ENCODE assay signal across 8 mouse cellular contexts in the genomic region with DNA sequence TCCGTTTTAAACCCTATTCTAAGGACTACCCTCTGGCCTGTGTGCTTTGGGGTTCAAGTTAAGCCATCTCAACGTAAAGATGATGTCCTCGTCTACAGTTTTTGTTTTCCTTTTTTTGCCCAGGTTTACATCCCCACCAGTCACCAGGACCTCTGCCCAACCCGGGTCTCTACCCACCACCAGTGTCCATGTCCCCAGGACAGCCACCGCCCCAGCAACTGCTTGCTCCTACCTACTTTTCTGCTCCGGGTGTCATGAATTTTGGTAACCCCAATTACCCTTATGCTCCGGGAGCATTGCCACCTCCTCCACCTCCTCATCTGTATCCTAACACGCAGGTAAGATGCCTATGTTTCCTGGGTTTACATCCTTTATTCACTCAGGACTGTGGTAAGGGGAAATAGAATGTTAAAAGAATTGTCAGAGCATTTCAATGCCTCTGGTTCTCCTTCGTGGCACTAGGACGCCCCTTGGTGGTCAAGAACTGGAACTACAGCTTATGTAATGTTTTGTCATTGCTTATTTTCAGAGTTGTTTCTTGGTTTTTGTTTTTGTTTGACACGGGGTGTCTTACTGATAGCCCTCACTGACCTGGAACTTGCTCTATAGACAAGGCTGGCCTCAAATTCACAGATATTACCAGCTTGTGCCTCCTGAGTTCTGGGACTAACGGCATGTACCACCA. TPM values are rescaled to one million over a fixed set of nuclear protein-coding genes. Genes with fewer than 3 reads are reported as not detected.
A peak's percentile ranks its signal among the peaks of the same experiment; 100 is the strongest.
DNase-seq lines count a peak whose midpoint lies in the region; ATAC-seq lines count a peak whose summit lies in the region.

No protein-coding gene starts in this region.

- WGBS in kidney, embryonic 14.5 days, result 71% methylated on average over 12 of the region's 12 CpGs

- H3K4me2 ChIP-seq in kidney, embryonic 14.5 days (replicated peaks; ENCODE audit: low read depth, low read length), result no peak overlapping the region

- H3K4me3 ChIP-seq in kidney, embryonic 14.5 days (ENCODE audit: low read length), result no peak overlapping the region

- peak; percentile 40 for DNase-seq in kidney, adult 9 months
- peak; percentile 70 for DNase-seq in MN1 (ENCODE audit: low spot score)
- peak; percentile 45 to 69 for DNase-seq in cerebellum, postnatal 10 days
- peak; percentile 47 for DNase-seq in lung, postnatal 14 days
- no peak for DNase-seq in ovary, postnatal 10 days (ENCODE audit: low spot score)
- no peak for DNase-seq in ovary, postnatal 14 days (ENCODE audit: low spot score)

- H3K9me3 ChIP-seq in kidney, embryonic 14.5 days (ENCODE audit: control insufficient read depth, low read length), result no peaks in the 10 kb centered on the region

- no peak overlapping the region for H3K9ac ChIP-seq in kidney, embryonic 14.5 days (ENCODE audit: low read depth, low read length)

- peaks cover 92% of the 10 kb centered on the region for H3K36me3 ChIP-seq in kidney, embryonic 14.5 days (ENCODE audit: control insufficient read depth, insufficient read depth, low read length)

- no peak overlapping the region for H3K27ac ChIP-seq in kidney, embryonic 14.5 days (ENCODE audit: low read depth, low read length)

- H3K4me1 ChIP-seq in kidney, embryonic 14.5 days (ENCODE audit: control insufficient read depth, insufficient read depth, low read length), result no peaks in the 10 kb centered on the region

- no peak for ATAC-seq in kidney, embryonic 14.5 days (ENCODE audit: low FRiP score, low TSS enrichment)
- ATAC-seq in frontal cortex, adult (ENCODE audit: low TSS enrichment), result no peak; the same call in 1 of the 2 replicates

- no peaks in the 10 kb centered on the region for H3K27me3 ChIP-seq in kidney, embryonic 14.5 days (ENCODE audit: control insufficient read depth, insufficient read depth, low read length)

RNA-seq across cellular contexts. Expression of a gene that starts 7.4 kb away (rescaled TPM):
- 1.6 and 2.4 TPM in 2 replicates for polyA plus RNA-seq in kidney, embryonic 14.5 days (2014; fragmentation: Nextera tagmentation; extraction: Ambion mirVana)

RNA-seq across cellular contexts. Expression of a gene that starts 24.5 kb away (rescaled TPM):
- 28.1 and 43.1 TPM in 2 replicates for polyA plus RNA-seq in kidney, embryonic 14.5 days (2014; fragmentation: Nextera tagmentation; extraction: Ambion mirVana)

RNA-seq across cellular contexts. Expression of a gene that starts 33.9 kb away (rescaled TPM):
- 21.6 and 33.7 TPM in 2 replicates for polyA plus RNA-seq in kidney, embryonic 14.5 days (2014; fragmentation: Nextera tagmentation; extraction: Ambion mirVana)

RNA-seq across cellular contexts. Expression of a gene that starts 34.2 kb away (rescaled TPM):
- polyA plus RNA-seq in kidney, embryonic 14.5 days (2014; fragmentation: Nextera tagmentation; extraction: Ambion mirVana), result 6.5 and 6.7 TPM in 2 replicates

RNA-seq across cellular contexts. Expression of a gene that starts 54.1 kb away (rescaled TPM):
- polyA plus RNA-seq in kidney, embryonic 14.5 days (2014; fragmentation: Nextera tagmentation; extraction: Ambion mirVana), result 1.6 and 2.6 TPM in 2 replicates

Comparison
In these comparisons a context has a peak if more than half of its experiments do, and no peak if none do; other contexts are left out.
1. DNase-seq: peak in kidney, adult 9 months (single experiment), MN1 (single experiment), cerebellum, postnatal 10 days (2 of 2) and lung, postnatal 14 days (single experiment); none in ovary, postnatal 10 days (single experiment) and ovary, postnatal 14 days (single experiment).